Mouse (Mus musculus) thymus, postnatal 36 days (tissue): ENCODE data around the gene Ddr2.

Experiments used
- DNase-seq, 2 experiments: peaks; one replicate each; pipeline ENCODE4 v3.0.0; 2022; ENCODE audit warnings: mixed read lengths in 2 of 2

Ddr2 gene

GRCm38 (mm10) chr1:170086631-170087030 is 23.9 kb downstream of the Ddr2 start:
- DNase-seq = no peak

- DNase-seq = no peak
These were observed 26.3 kb downstream of the Ddr2 start for GRCm38 (mm10) chr1:170084151-170084796.

GRCm38 (mm10) chr1:170080907-170081306 is 29.7 kb downstream of the Ddr2 start:
- no peak for DNase-seq

- no peak for DNase-seq
These were observed 31.1 kb downstream of the Ddr2 start for GRCm38 (mm10) chr1:170079465-170079864.

- DNase-seq = no peak
These were observed 34.2 kb downstream of the Ddr2 start for GRCm38 (mm10) chr1:170076339-170076738.

- DNase-seq = no peak
These were observed 36.8 kb downstream of the Ddr2 start for GRCm38 (mm10) chr1:170073768-170074167.

GRCm38 (mm10) chr1:170069143-170069542 is 41.4 kb downstream of the Ddr2 start:
- DNase-seq = no peak

- no peak for DNase-seq
These were observed 44.6 kb downstream of the Ddr2 start for GRCm38 (mm10) chr1:170065931-170066330.

GRCm38 (mm10) chr1:170065009-170065408 is 45.6 kb downstream of the Ddr2 start:
- no peak for DNase-seq

GRCm38 (mm10) chr1:170064083-170064494 is 46.5 kb downstream of the Ddr2 start:
- DNase-seq = no peak

GRCm38 (mm10) chr1:170060214-170060613 is 50.3 kb downstream of the Ddr2 start:
- DNase-seq = no peak

GRCm38 (mm10) chr1:170059347-170059746 is 51.2 kb downstream of the Ddr2 start:
- DNase-seq = no peak

GRCm38 (mm10) chr1:170058051-170058450 is 52.5 kb downstream of the Ddr2 start:
- DNase-seq = no peak

- DNase-seq = no peak
These were observed 53.0 kb downstream of the Ddr2 start for GRCm38 (mm10) chr1:170057607-170058006.

- no peak for DNase-seq
These were observed 53.6 kb downstream of the Ddr2 start for GRCm38 (mm10) chr1:170056921-170057320.

GRCm38 (mm10) chr1:170056214-170056613 is 54.3 kb downstream of the Ddr2 start:
- DNase-seq = no peak

- DNase-seq = no peak
These were observed 58.0 kb downstream of the Ddr2 start for GRCm38 (mm10) chr1:170052469-170053065.

- DNase-seq = no peak
These were observed 58.9 kb downstream of the Ddr2 start for GRCm38 (mm10) chr1:170051631-170052177.

- DNase-seq = no peak
These were observed 62.1 kb downstream of the Ddr2 start for GRCm38 (mm10) chr1:170048434-170048833.

- no peak for DNase-seq
These were observed 65.7 kb downstream of the Ddr2 start for GRCm38 (mm10) chr1:170044726-170045471.

GRCm38 (mm10) chr1:170043753-170044152 is 66.8 kb downstream of the Ddr2 start:
- no peak for DNase-seq

GRCm38 (mm10) chr1:170042996-170043395 is 67.6 kb downstream of the Ddr2 start:
- no peak for DNase-seq

- no peak for DNase-seq
These were observed 71.2 kb downstream of the Ddr2 start for GRCm38 (mm10) chr1:170039402-170039801.

GRCm38 (mm10) chr1:170035575-170035974 is 75.0 kb downstream of the Ddr2 start:
- no peak for DNase-seq
